Mouse (Mus musculus) liver, adult 2 months (tissue): ENCODE measurements around the gene Cd300lf.

Experiments
- CTCF ChIP-seq: fragments of 200-500 bp; IDR thresholded peaks from 2 replicates; pipeline ENCODE4 v1.5.1; 2011; ENCODE audit warnings: low read depth, low read length, control low read depth
- POLR2A ChIP-seq: fragments of 200-500 bp; IDR thresholded peaks from 2 replicates; pipeline ENCODE4 v1.6.1; 2011; ENCODE audit warnings: low read length, control low read depth; ENCODE audit not compliant: insufficient read depth; ENCODE audit errors: extremely low read depth

DNA sequence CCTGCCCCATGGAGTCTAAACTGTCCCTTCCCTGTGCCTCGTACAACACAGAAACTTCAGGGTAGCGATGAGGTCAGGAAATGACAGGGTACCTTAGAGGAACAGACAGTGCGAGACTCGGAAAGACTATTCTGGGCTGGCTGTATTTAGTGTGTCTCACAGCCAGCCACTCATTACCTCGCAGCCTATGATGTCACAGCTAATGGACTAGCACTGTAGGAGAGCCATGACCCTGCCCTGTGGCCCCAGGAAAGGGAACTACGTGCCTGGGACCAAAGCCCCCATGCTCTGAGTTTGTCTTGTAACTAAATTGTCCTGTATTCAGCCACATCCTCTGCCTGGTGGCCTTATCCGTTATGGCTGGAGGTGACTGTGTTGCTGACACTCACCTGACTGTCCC, 58.4 kb downstream of the Cd300lf start:
- TF ChIP-seq CTCF (no peak), POLR2A (no peak)
